Mouse (Mus musculus) lung, postnatal 0 days (tissue): ENCODE data around the gene Fev. TPM values are rescaled to one million over a fixed set of nuclear protein-coding genes. Genes with fewer than 3 reads are reported as not detected.

Source experiments
- ATAC-seq: fragments of 200-750 bp; cut with Nextera tagmentation; 2 replicates; pipeline ENCODE4 v1.8.0; 2017; ENCODE audit warnings: moderate library complexity
- DNase-seq: peaks from one replicate; pipeline ENCODE4 v3.0.0-alpha.2; 2016; ENCODE audit warnings: low spot score
- H3K27ac ChIP-seq: fragments of 300-500 bp; sonication (generic); 2 replicates; pipeline ENCODE4 v1.5.1; 2014; ENCODE audit warnings: antibody characterized with exemption, mild to moderate bottlenecking, low read length, mixed read lengths
- H3K27me3 ChIP-seq: fragments of 300-500 bp; sonication (generic); replicated peaks from 2 replicates; pipeline ENCODE4 v1.6.1; 2014; ENCODE audit warnings: low read length, mixed read lengths; ENCODE audit not compliant: insufficient read depth
- H3K36me3 ChIP-seq: fragments of 300-500 bp; sonication (generic); 2 replicates; pipeline ENCODE4 v1.6.1; 2014; ENCODE audit warnings: low read length, mixed read lengths; ENCODE audit not compliant: insufficient read depth
- H3K4me1 ChIP-seq: fragments of 300-500 bp; sonication (generic); 2 replicates; pipeline ENCODE4 v1.6.1; 2014; ENCODE audit warnings: antibody characterized with exemption, low read depth, low read length, mixed read lengths; ENCODE audit not compliant: insufficient read depth
- H3K4me2 ChIP-seq: fragments of 300-500 bp; sonication (generic); replicated peaks from 2 replicates; pipeline ENCODE4 v1.6.1; 2014; ENCODE audit warnings: low read depth, mild to moderate bottlenecking, low read length, moderate library complexity, mixed read lengths
- H3K4me3 ChIP-seq: fragments of 300-500 bp; sonication (generic); 2 replicates; pipeline ENCODE4 v1.5.1; 2014; ENCODE audit warnings: low read depth, low read length
- H3K9ac ChIP-seq: fragments of 300-500 bp; sonication (generic); replicated peaks from 2 replicates; pipeline ENCODE4 v1.6.1; 2014; ENCODE audit warnings: low read depth, mild to moderate bottlenecking
- H3K9me3 ChIP-seq: fragments of 300-500 bp; sonication (generic); 2 replicates; pipeline ENCODE4 v1.6.1; 2016; ENCODE audit warnings: low read length, mixed read lengths
- CTCF ChIP-seq: IDR thresholded peaks from 2 replicates; pipeline ENCODE4 v1.5.1; 2016; ENCODE audit warnings: antibody characterized with exemption, mild to moderate bottlenecking
- EP300 ChIP-seq: IDR thresholded peaks from 2 replicates; pipeline ENCODE4 v1.6.1; 2016; ENCODE audit warnings: antibody characterized with exemption, mild to moderate bottlenecking, control low read depth
- WGBS: fragments of 180-500 bp; shearing (Covaris S2); extraction: QIAGEN DNeasy Blood & Tissue Kit; methylation state at CpG from one replicate; pipeline ENCODE4 v1.1.7; 2014; 5-methylcytosine and 5-hydroxymethylcytosine counted together
- microRNA counts: library from miRNA; unstranded; fragments of <30 nt; microRNA quantifications from one replicate; lab custom pipeline; 2015
- microRNA-seq: library from miRNA; unstranded; fragments of <30 nt; microRNA quantifications from one replicate; pipeline ENCODE4, GENCODE M21; 2016
- polyA plus RNA-seq: library from polyadenylated mRNA; unstranded; fragments of >200 nt; fragmentation: Nextera tagmentation; extraction: Ambion mirVana; gene quantifications from 2 replicates; pipeline ENCODE4 v1.2.1, GENCODE M21; 2015

Gene Fev
- polyA plus RNA-seq, 1 experiment from 2014 or later: not detected

GRCm38 (mm10) chr1:74846341-74846740, 38.9 kb downstream of the Fev start:
- H3K27me3 ChIP-seq: peaks cover 6% of the 10 kb centered on the region; the same call in 1 of the 2 replicates
- H3K4me2 ChIP-seq: no peak overlapping the region
- no peak for DNase-seq
- ATAC-seq: no peak
- no peak overlapping the region for H3K9ac ChIP-seq
- H3K4me3 ChIP-seq: no peak overlapping the region
- H3K27ac ChIP-seq: no peak overlapping the region
- WGBS: 32% methylated on average over 9 of the region's 9 CpGs
- no peak for TF ChIP-seq EP300
- no peaks in the 10 kb centered on the region for H3K4me1 ChIP-seq
- H3K9me3 ChIP-seq: no peaks in the 10 kb centered on the region
- no peaks in the 10 kb centered on the region for H3K36me3 ChIP-seq

GRCm38 (mm10) chr1:74843090-74843489, 42.1 kb downstream of the Fev start:
- Histone ChIP-seq H3K4me1 (no peaks in the 10 kb centered on the region), H3K4me3 (no peak overlapping the region), H3K36me3 (no peaks in the 10 kb centered on the region), H3K27ac (no peak overlapping the region), H3K27me3 (no peaks in the 10 kb centered on the region; the same call in 1 of the 2 replicates), H3K4me2 (no peak overlapping the region), H3K9me3 (no peaks in the 10 kb centered on the region), H3K9ac (no peak overlapping the region)
- TF ChIP-seq CTCF (no peak), EP300 (no peak)
- 70% methylated on average over 5 of the region's 5 CpGs for WGBS
- ATAC-seq: no peak
- DNase-seq: no peak

- no peak for DNase-seq
- WGBS: 64% methylated on average over 3 of the region's 3 CpGs
Observed at GRCm38 (mm10) chr1:74833255-74833654, 52.0 kb downstream of the Fev start.

More at GRCm38 (mm10) chr1:74833255-74833654, 52.0 kb downstream of the Fev start:
- no peak for TF ChIP-seq CTCF
- no peak for TF ChIP-seq EP300
- Histone ChIP-seq H3K4me2 (no peak overlapping the region), H3K9me3 (no peaks in the 10 kb centered on the region), H3K27ac (no peak overlapping the region), H3K4me1 (no peaks in the 10 kb centered on the region), H3K4me3 (no peak overlapping the region), H3K9ac (no peak overlapping the region), H3K36me3 (no peaks in the 10 kb centered on the region), H3K27me3 (no peaks in the 10 kb centered on the region)
- ATAC-seq: no peak

MicroRNAs encoded within 50 kb of the gene (microRNA counts, 519-probe panel; counts per million panel counts)
- 3,909 counts per million, percentile 32 among the panel's probes with 10 or more counts for microRNA mmu-miR-375 (lab: Ali Mortazavi, UCI)

Small RNAs within 50 kb of the gene (microRNA-seq; reads per million reads assigned to microRNA genes)
- gene Mir375: 3,013 reads per million, percentile 87 among the genes with 10 or more reads in this experiment

Other genes starting within 250 kb of the Fev start
- gene Ttll4, start 223.7 kb downstream of the Fev start, polyA plus RNA-seq: 4.2 and 4.7 TPM in 2 replicates
- 5.2 and 5.4 TPM in 2 replicates for gene Cyp27a1, start 171.8 kb downstream of the Fev start, polyA plus RNA-seq
- 2.6 and 4.6 TPM in 2 replicates for gene Prkag3, start 136.2 kb downstream of the Fev start, polyA plus RNA-seq
- 0.36 and 0.50 TPM in 2 replicates for gene Wnt6, start 113.5 kb downstream of the Fev start, polyA plus RNA-seq
- gene Wnt10a, start 93.9 kb downstream of the Fev start, polyA plus RNA-seq: not detected in 2 replicates
- not detected in 2 replicates for gene Cdk5r2, start 30.5 kb downstream of the Fev start, polyA plus RNA-seq
- not detected in 2 replicates for gene Cryba2, start 7.7 kb upstream of the Fev start, polyA plus RNA-seq
- 2.0 and 2.3 TPM in 2 replicates for gene Cfap65, start 50.2 kb upstream of the Fev start, polyA plus RNA-seq
- 0.10 and 0.16 TPM in 2 replicates for gene Ihh, start 66.3 kb upstream of the Fev start, polyA plus RNA-seq
- gene Nhej1, start 239.8 kb upstream of the Fev start, polyA plus RNA-seq: 5.8 and 6.6 TPM in 2 replicates
- gene Slc23a3, start 248.5 kb upstream of the Fev start, polyA plus RNA-seq: 1.4 and 1.5 TPM in 2 replicates